Mouse (Mus musculus): ENCODE data around the gene Yars2. TPM values are rescaled to one million over a fixed set of nuclear protein-coding genes. Genes with fewer than 3 reads are reported as not detected.

Gene Yars2
- 10 to 100 TPM; 10.3 to 12.4 TPM for total RNA-seq (2023)

DNA sequence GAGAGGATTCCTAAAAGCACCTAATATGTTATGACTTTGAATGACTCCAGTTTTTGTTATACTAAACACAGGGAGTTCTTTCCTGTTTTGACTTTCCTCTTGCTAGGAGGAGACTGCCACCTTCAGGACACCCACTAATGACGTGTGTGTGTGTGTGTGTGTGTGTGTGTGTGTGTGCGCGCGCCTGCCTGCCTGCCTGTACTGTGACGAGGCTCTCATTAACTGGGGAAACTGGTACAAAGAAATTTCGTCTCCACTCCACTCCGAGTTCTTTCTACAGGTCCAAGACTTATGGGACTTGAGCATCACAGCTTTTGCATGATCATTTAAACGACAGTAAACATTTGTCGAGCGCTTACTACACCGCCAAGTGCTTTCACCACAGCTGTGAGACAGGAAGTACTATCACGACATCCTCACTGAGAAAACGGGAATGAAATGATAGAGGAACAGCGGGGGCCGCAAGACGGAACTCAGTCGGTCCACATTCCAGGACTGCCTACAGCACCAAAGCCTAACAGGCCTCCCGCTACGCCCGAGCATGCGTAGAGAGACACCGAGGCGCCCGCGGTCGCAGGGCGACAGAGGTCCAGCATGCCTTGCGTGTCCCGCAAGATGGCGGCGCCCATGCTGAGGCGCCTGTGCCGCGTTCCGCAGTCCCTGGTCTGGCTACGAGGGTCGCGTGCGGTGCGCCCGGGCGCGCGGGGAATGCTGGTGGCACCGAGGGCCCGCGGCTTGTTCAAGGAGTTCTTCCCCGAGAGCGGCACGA lies at the start of gene Yars2:
Yars2 (plus strand) TSS at position 597 of the 769 bp plus-strand sequence.

DNA sequence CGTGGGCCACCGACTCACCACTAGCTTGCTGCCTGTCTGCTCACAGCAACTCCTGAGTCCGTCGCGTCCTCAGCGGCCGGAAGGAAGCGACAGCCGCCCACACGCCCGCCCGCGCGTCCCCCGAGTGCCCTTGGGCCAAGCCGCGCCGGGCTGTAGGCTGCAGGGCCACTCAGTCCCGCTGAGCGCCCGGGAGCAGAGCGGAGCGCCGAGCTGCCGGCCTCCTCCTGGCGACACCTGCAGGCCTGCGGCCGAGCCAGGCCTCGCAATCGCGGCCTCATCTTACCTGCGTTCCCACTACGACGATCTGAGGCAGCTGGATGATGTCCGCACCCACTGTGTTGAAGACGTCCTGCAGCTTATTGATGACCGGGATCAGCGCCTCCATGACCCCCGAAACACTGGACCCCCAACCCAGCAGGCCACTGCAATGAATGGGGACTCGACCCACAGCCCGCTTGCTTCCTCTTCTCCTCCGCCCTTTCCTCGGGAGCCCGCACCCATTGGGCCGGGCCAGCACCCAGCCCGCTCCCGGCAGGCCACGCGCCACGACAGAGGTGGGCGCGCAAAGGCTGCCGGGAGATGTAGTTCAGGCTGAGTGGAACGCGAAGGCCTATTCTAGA lies 55.8 kb downstream of the Yars2 start, which contains the start of gene Dnm1l:
Dnm1l (minus strand) TSS at position 479 of the 620 bp plus-strand sequence.

Other genes starting within 250 kb of the Yars2 start
- not detected for gene Pkp2, start 89.6 kb upstream of the Yars2 start, total RNA-seq (2023)
- 10 to 100 TPM; 30.0 to 33.3 TPM for gene Dnm1l, start 56.0 kb downstream of the Yars2 start, total RNA-seq (2023)

Measured in neutrophil, adult 83 days (primary cell).